Mouse (Mus musculus) heart, postnatal 4 days (tissue): Measurements from ENCODE around the gene Abo. TPM values are rescaled to one million over a fixed set of nuclear protein-coding genes. Genes with fewer than 3 reads are reported as not detected.

Source experiments
- DNase-seq: peaks from one replicate; pipeline ENCODE4 v3.0.0; 2021
- total RNA-seq, 2 experiments: library from RNA; stranded (reverse); gene quantifications; 2 replicates each; pipeline ENCODE4 v1.2.3; 2021

Gene Abo
- total RNA-seq, 2 experiments from 2014 or later = not detected

DNA sequence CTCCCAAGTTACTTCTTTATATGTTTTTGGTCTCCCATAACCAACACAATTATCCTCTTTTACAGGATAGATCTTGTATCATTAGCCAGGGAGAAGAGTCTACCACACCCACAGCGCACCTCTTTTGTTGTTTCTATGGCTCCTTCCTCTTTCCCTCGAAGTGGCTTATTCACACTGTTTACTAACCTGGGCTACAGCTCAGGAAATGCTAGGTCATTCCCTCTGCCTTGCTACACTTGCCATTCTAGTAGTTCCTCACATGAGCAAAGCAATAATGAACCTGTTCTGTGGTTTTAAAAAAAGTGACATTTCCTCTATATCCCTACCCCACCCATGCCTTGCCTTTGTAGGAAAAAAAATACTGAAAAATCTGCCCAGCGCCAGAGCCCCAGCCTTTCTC is 1.9 kb downstream of the Abo start:
- no peak for DNase-seq

DNA sequence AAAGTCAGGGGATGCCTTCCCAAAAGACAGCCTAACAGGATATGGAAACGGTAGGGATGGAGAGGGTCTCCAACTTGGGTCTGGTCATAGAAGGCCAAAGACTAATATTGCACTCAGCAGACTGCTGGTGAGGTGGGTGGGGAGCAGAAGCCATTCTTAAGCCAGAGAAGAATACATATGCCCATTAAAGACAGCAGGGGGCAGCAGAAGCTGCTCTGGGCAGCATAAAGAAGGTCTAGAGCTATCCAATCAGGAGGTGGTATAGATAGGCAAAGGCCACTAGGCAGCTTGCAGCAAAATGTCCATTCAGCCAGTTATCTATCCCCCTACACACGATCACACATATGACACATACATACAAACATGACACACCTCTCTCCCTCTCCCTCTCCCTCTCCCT is 17.1 kb downstream of the Abo start:
- peak; percentile 47 for DNase-seq

DNA sequence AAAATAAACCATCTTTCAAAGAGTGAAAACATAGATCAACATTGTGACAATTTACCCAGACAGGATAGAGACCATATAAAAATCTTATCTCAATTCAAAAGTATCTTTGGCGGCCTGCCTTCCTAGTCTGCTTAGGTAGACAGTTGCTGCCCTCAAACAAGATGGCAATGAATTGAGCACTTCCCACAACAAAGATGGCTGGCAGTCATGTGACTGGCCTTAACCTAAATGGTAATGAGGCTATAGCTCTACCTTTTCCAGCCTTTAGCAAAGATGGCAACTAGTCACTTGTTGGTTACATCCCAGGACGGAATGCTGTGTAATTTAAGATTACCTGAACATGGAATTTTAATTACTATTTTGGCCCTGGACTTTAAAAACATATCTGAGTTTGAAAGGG is 32.3 kb downstream of the Abo start:
- no peak for DNase-seq

DNA sequence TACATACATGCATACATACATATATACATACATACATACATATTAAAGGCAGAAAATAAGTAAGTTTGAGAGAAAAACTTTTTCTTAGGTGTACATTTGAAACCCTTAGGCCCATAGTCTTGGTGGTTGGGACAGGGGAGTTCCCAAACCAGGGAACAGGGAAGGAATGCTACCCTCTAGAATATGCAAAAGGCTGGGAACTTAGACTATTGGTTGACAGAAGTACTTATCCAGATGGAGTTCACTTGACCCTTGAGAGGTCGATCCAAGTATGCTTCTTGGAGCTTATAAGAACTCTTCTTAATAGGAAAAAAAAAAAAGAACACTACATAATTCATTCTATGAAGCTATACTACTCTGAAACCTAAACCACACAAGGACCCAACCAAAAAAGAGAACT is 36.7 kb downstream of the Abo start:
- no peak for DNase-seq

DNA sequence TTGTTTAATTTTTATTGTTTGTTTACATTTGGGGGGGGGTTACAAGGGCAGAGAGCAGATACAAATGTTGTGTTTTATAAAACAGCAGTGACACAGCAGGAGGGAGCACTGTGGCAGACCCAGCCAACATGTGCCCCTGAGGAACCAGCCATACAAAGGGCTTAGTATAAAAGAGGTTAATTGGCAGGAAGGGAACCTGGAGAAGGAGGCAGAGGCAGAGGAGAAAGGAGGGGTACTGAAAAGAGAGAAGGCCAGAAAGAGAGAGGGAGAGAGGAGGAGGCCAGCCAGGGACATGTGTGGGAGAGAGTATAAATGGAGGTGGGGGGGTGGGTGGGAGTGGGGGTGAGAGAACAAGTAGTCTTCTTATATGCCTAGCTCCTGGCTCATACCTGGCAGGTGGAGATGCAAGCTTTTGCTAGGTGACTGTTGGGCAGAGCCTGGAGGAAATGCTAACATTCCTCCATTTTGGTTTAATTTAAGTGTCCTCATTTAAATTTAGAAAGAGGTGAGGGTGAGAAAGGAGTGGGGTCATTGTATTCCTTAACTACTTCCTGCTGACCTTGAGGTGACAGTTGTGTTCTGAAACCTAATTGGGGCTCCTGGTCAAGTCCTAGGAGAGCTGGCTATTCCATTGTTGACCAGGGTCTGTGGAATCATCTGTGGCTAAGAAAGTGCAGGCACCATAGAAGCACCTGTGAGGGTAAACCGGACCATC is 37.4 kb downstream of the Abo start:
- DNase-seq = no peak

Other genes starting within 250 kb of the Abo start
- 1 to 10 TPM; 6.1 to 7.0 TPM for gene Fam69b, start 236.5 kb downstream of the Abo start, total RNA-seq
- not detected for gene Lcn4, start 193.7 kb downstream of the Abo start, total RNA-seq
- gene Surf6, start 37.9 kb upstream of the Abo start, total RNA-seq = 10 to 100 TPM; 14.7 to 15.7 TPM
- 10 to 100 TPM; 30.2 to 36.1 TPM for gene Med22, start 45.7 kb upstream of the Abo start, total RNA-seq
- gene Rpl7a, start 45.8 kb upstream of the Abo start, total RNA-seq = 100 to 1,000 TPM; 414 to 433 TPM
- 10 to 100 TPM; 16.4 to 17.4 TPM for gene Surf2, start 51.4 kb upstream of the Abo start, total RNA-seq
- 10 to 100 TPM; 40.7 to 41.9 TPM for gene Surf1, start 51.6 kb upstream of the Abo start, total RNA-seq
- gene Surf4, start 68.9 kb upstream of the Abo start, total RNA-seq = 100 to 1,000 TPM; 110 to 117 TPM
- not detected for gene Stkld1, start 69.1 kb upstream of the Abo start, total RNA-seq
- 10 to 100 TPM; 19.1 to 20.4 TPM for gene Rexo4, start 99.4 kb upstream of the Abo start, total RNA-seq
- gene Adamts13, start 108.4 kb upstream of the Abo start, total RNA-seq = not detected
- 10 to 100 TPM; 28.0 to 29.7 TPM for gene Cacfd1, start 144.9 kb upstream of the Abo start, total RNA-seq
- gene Slc2a6, start 163.0 kb upstream of the Abo start, total RNA-seq = under 1 TPM; 0.18 to 0.24 TPM
- not detected for gene Mymk, start 207.2 kb upstream of the Abo start, total RNA-seq
- gene Adamtsl2, start 214.4 kb upstream of the Abo start, total RNA-seq = 10 to 100 TPM; 10.6 to 11.4 TPM